Mouse (Mus musculus) c-Kit-negative CD71-positive TER-119-positive erythroid progenitor cells, embryonic 14.5 days (primary cell): ENCODE data around the gene Snx11.
A peak's percentile ranks its signal among the peaks of the same experiment; 100 is the strongest.

Experiments
- DNase-seq: peaks from one replicate; pipeline ENCODE4 v3.0.0-alpha.2; 2013; ENCODE audit warnings: low read depth, low spot score

Gene Snx11

DNA sequence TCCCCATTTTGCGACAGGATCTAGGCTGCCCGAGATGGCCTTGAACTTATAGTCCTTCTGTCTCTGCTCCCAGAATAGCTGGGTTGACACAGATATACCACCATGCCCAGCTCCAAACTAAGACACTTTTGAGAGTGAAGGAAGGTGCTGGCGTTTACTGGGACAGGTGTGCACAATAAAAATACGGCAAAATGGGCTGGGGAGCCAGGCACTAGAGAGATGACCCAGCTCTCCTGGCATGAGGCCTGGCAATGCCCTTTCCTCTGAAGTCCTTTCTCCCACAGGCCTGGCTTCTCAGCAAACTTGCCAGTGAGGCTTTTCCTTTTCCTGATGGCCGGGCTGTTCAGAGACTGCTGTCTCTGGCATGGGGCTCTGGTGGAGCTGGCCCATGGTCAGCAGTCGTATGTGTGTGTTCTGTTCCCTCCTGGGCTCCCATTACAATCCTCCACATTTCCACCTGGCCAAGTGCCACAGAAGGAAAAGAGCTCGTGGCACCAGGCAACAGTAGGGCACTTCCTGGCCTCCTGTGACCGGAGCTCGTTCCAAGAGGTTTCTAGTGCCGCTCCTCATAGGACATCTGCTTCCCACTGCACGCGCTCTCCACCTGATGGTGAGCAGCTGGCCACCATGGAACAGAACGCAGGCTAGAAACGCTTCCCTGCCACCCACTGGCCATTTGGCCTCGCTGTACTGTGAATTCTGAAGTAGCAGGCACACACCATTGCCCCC lies 14.5 kb downstream of the Snx11 start:
- DNase-seq = no peak

DNA sequence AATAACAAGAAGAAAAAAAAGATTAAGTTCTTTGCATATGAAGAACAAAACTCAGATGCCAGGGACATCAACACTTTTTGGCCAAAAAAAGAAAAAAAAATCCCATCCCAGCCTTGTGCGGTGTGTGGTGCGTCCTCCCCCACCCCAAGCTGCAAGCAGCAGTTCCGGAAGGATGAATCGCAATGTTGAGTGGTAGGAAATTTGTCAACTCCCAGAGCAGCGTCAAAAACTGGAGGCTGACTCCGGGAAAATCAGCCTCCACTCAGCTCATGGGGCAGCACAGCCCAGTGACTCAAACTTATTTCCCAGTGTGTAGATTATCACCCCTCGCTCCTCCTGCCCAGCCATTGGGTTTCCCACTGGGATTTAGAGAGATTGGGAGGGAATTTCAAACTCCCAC lies 15.4 kb downstream of the Snx11 start:
- DNase-seq = no peak

DNA sequence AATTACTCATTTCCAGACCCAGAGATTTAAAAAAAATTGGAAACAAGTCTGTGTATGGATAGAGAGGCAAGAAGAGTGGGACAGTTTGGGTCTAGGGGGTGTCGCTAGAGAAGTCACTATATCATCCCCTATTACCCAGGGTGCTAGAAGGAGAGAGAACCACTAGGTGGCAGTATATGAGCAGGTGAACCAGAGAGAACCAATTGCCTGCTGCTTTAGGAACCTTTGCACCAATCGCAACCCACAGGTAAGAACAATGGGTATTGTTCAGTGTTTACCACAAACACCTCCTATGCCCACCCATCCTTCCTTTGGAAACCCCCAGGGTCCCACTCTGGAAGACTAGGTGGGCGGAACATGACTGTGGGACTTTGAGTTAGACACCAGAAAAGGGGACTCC lies 17.3 kb downstream of the Snx11 start:
- peak; percentile 57 for DNase-seq

DNA sequence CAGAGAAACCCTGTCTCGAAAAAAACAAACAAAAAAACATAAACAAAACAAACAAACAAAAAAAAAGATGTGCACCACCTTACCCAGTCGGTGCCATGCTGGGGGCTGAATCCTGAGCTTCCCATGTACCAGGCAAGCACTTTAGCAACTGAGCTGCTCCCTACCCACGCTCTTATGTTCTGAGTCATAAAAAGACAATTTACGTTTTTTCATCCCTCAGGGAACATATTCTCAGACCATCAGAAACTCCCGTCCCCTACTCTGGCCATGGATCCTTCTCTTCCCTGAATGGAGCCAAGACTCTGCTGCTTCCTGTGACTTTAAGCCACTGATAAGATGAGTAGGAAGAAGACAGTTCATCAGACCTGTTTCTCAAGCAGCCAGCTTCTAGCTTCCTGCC lies 19.0 kb downstream of the Snx11 start:
- no peak for DNase-seq

DNA sequence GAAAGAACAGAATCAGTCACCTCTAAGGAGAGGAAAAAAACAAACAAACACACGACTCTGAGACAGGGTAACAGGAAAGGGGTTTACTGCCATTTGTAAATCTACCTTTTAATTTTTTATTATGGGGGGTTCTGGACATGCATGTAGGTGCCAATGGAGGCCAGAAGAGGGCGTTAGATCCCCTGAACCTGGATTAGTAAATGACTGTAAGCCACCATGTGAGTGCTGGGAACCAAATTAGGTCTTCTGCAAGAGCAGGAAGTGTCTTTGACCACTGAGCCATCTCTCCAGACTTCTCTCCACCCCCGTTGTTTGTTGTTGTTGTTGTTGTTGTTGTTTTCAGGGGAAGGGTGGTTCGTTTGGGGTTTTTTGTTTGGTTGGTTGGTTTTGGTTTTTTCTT lies 19.9 kb downstream of the Snx11 start:
- no peak for DNase-seq

DNA sequence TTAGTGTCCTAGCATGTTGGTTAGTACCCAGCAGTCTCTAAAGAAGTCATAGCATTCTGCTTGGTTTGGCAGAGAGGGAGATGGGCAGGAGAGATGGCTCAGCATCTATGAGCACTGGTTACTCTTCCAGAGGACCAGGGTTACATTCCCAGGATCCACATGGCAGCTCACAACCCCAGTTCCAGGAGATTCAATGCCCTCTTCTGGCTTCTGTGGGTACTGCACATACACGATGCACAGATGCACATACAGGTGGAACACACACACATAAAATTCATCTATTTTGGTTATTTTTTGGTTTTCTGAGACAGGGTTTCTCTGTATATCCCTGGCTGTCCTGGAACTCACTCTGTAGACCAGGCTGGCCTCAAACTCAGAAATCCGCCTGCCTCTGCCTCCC lies 22.1 kb downstream of the Snx11 start:
- no peak for DNase-seq

DNA sequence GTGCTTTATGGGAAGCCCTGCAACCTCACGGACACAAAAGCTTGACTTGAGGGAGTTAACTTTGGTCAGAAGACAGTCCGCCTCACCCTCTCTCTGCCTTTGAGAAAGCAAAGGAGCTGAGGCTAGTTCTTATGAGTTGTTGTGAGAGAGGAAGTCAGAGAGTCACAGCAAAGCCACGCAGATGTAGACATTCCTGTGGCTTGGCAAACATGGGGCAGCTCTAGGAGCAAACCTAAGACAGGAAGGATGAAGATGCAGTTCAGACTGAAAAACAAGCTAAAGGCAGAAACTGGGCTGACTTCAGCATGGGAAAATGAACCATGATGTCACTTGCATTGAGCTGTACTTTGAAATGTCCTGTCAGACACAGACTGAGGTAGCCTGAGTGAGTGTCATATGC lies 29.8 kb downstream of the Snx11 start:
- DNase-seq = no peak

DNA sequence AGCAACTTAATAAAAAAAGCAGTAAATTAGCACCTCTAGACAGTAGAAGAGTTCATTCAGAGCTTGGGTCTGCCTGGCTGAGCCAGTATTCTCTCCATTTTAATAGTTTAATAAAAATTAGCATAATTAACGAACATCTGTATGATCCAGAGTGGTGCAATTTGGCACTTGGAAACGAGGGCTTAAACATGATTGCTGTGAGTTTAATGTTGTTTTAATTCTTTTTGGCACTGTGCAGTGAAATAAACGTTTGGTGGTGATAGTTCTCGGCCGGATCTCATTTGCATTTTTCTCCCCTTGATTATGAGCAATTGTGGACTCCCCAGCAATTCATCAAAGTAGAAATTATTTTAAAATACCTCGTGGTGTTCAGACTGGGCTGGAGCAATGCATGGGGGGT lies 30.7 kb downstream of the Snx11 start:
- no peak for DNase-seq

DNA sequence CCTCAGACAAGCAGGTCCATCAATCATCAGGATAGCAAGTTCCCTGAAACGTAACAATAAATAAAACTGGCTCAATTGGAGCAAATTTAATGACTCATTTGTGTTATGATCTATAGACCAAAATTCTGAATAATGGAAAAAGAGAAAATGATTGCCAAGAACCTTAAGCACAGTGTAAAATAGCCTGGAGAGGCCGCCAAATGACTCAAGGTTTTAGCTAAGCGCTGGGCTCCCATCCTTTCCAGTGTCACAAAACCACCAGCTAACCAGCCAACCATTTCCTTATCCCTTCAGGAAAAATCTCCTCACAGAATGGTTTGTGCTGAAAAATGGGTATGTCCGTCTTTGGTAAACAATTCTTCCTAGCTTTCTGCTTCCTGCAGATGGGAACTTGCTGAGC lies 33.5 kb downstream of the Snx11 start:
- no peak for DNase-seq

DNA sequence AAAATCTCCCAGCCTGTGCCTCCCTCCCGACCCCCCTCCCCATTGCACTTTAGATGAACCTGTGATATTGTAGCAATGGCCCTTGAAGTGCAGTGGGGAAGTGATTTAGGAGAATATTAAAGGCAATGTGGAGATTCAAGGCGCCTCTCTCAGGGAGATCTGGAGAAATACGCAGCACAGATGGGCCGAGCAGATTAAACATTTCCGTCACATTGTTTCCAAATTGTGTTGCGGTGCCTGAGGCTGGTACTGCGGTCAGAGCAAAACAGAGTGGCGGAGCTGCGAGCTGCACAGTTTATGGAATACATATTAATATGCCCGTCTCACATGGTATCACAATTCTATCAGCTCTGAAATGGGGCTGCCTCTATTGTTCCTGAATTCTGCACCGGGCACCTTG lies 34.4 kb downstream of the Snx11 start:
- no peak for DNase-seq

DNA sequence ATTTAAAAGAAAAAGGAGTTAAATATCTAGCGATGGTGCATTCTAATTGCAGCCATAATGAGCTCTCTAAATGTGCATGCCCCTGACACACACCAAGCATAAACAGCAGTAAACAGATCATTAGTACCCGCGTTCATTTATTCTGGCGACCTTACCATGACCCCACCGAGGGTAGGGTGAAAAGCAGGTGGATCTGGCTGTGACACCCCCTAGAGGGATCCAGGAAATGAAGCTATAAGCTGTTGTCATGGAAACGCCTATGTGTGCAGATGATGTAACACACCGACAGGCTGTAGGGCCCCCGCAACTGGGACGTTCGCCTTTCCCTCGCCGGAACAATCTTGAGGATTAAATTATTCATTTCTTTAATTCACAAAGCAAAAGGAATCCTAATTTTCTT lies 35.4 kb downstream of the Snx11 start:
- no peak for DNase-seq

DNA sequence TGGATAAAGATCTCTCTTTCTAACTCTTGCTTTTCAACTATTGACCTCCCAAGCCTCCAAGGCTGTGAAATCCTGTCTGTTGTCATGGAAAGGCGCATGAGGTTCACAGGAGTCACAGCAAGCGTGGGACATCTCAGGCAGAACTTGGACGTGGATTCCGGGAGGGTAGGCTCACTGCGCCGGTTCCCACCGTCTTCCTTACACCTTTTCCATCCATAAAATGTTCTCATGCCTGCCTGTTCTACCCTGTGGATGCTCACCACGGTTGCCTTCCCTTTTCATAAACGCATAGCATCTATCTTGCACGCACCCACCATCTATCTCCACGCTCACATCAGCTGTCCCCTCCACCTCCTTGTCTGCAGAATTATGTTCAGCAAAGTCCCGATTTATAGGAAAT lies 36.6 kb downstream of the Snx11 start:
- no peak for DNase-seq

DNA sequence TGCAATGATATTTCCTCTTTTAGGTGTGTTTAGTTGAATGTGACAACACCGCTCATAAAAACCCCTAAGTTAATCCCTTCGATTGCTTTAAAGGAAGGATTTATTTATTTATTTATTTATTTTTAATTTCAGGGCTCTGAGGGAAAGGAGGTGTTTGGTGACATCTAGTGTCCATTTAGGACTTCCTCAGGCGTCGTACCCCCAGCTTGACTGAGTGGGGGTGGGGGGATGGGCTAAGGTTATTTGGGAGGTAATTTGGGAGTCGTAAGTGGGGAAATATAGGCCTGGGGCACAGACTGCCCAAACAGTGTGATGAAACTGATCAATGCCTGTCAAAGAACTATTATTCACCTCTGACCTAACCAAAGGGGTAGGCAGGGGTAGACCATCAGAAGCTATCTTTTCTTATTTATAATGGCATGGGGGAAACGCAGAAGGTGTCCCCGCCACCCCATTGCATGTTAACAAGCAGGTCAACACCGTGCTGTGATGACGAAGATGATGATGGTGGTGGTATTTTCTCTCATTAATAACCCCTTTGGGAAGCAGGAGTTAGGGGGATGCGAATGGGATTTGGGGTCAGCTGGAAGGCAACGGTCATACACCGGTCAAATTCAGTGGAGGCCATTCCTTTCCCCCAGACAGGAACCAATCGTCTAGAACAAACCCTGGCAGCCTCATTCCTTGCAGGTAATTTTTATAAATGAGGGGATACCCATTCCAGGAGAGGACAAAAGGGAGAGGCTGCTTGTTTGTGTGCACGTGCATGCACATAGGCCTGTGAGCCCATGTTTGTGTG lies 39.5 kb downstream of the Snx11 start:
- no peak for DNase-seq

DNA sequence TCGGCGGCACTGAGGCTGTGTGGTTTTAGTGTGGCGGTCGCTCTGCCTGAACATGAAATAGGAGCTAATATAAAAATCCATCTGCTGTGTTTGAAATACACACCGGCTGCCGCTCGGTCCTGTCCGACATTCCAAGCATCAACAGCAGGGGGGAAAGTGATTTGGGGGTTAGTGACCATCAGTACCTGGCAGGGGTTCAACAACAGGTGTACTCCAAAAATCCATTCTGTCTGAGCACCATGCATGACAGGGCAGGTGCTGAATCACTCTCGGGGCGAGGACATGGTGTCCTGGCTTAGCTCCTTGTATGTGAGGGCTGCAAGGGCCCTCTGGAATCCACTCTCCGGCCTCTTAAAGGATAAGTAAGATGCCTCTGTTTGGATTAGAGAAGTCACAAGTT lies 41.0 kb downstream of the Snx11 start:
- DNase-seq = no peak

DNA sequence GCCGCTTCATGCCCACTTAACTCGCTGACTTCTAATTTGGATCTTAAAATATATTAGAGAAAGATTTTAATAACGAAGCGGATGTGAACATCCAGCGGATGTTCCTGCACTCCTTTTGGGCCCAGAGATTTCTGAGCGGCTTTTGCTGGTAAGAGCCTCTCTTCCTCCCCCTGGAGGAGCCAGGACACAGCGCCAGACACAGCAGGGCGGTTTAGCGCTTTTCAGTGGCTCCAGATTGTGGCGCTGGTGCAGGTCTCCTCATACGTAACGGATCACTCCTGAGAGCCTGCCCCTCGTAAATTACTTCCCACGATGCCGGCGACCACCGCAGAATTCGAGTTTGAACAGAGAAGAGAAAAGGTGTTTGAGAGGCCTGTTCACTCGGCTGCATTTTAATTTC lies 41.5 kb downstream of the Snx11 start:
- DNase-seq = no peak

DNA sequence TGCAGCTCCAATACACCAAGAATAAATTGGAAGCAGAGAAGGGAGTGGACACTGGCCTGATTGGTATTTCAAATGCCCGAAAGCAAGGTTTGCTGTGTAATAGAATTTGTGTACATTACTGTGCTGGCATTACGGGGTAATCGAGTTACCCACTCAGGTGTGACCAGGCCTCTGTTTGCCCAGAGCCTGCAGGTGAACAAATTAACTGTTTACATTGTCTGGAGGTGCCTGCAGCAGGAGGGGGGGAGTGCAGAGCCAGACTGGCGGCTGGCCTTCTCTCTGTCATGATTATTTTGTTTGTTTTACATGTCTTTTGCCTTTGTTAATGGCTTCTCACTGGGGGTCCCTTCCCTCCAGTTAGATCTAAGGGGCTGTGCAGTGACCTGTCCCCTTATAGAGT lies 44.7 kb downstream of the Snx11 start:
- DNase-seq = no peak

DNA sequence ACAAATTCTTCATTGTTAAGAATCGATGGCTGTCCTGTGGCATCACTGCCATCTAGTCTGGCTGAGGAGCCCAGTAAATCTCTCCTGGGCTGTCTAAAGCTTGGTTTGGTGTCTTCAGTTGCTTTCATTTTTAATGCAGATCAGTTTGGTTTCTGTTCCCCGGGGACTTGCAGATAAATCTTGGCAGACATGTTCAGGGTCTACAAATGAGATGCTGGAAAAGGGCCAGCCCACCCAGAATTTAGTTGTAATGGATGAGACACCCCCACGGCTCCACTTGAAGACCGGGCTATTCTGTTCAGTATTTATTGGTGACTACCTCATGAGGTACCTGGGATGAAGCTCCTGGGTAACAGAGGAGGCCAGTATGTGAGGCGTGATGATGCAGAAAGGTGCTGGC lies 47.0 kb downstream of the Snx11 start:
- DNase-seq = no peak

DNA sequence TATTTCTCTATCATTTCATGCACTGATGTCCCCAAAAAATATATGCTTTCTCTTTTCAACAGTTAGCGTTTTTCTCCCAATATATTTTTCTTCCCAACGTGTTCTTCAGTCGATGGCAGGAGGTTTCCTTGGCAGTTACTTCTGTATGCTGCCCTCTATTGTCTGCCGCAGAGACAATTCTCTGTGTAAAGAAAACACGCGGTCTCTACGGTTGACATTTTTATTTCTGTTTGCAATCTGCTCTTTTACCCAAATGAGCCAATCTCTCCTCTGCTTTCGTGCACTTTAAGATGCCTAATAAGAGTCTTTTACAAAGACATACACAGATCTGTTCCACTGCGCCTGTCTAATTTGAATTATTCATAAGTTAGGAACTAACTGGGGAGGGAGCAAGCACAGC lies 47.9 kb downstream of the Snx11 start:
- no peak for DNase-seq

DNA sequence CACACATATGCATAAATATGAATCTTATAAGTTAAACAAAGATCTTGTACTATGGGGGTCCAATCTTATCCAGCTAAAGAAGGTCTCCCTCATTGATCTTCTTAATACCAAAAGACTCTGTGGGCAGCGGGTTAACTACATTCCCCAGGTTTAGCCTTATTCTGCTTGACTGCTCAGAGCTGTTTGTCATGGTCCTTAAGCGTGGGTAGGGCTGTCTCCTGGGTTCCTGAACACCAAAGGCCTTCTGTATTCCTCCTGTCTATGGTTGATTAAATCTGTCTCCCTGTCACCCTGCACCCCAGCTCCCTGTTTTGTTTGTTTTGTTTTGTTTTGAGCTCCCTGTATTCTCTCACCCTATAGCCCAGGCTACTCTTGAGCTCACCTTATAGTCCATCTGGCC lies 48.8 kb downstream of the Snx11 start:
- DNase-seq = no peak

DNA sequence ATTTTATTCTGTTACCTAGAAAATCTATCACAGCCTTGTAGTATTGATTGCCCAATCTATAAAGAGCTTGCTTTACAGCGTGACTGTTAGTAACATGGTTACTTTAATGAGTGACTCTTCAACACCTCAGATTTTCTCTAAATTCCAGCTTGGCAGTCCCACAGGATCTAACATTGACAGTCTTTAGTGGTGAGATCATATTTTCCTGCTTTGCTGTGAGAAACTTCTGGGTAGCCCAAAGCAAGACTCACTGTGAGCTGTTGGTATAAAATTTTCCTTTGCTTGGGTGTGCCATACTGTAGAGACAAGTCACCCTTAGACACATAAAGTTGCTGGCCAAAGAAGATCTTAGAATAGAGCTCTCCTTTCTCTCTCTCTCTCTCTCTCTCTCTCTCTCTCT lies 51.5 kb downstream of the Snx11 start:
- DNase-seq = no peak

DNA sequence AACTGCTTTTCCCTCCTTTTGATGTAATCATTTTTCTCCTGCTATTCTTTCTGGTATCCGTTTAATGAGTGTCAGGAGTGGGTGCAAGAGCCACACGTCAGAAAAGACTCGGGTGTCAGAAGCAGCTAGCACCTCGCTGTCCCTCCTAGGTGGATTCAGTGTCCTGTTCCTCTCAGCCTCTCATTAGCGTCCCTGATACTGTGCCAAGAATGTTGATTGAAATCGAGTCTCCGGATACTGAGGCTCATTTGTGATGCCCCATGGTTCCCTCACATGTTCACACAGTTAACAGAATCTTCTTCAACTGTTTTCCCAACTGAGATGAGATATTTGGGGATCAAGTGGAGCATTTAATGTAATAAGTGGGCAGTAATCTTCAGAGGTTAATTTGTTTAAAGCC lies 58.8 kb downstream of the Snx11 start:
- DNase-seq = no peak
